Mouse (Mus musculus) intestine, postnatal 0 days (tissue): ENCODE measurements around the gene Stk35. TPM values are rescaled to one million over a fixed set of nuclear protein-coding genes. Genes with fewer than 3 reads are reported as not detected.
"Not testable (repeated sequence)": the region's sequence is repeated elsewhere in the genome, so short reads cannot be mapped to it uniquely, and the experiment has no call there.

Experiments used
- ATAC-seq: fragments of 200-750 bp; cut with Nextera tagmentation; 2 replicates; pipeline ENCODE4 v1.8.0; 2017; ENCODE audit warnings: mild to moderate bottlenecking, moderate TSS enrichment, moderate library complexity
- H3K27ac ChIP-seq: fragments of 300-500 bp; sonication (generic); 2 replicates; pipeline ENCODE4 v1.5.1; 2014; ENCODE audit warnings: mild to moderate bottlenecking, low read depth, low read length, moderate library complexity
- H3K27me3 ChIP-seq: fragments of 300-500 bp; sonication (generic); replicated peaks from 2 replicates; pipeline ENCODE4 v1.6.1; 2014; ENCODE audit warnings: low read length, mixed read lengths; ENCODE audit not compliant: control insufficient read depth, insufficient read depth
- H3K36me3 ChIP-seq: fragments of 300-500 bp; sonication (generic); 2 replicates; pipeline ENCODE4 v1.6.1; 2014; ENCODE audit warnings: mild to moderate bottlenecking, moderate library complexity; ENCODE audit not compliant: control insufficient read depth, insufficient read depth
- H3K4me1 ChIP-seq: fragments of 300-500 bp; sonication (generic); replicated peaks from 2 replicates; pipeline ENCODE4 v1.6.1; 2014; ENCODE audit warnings: antibody characterized with exemption, low read length, mixed read lengths; ENCODE audit not compliant: control insufficient read depth, insufficient read depth
- H3K4me2 ChIP-seq: fragments of 300-500 bp; sonication (generic); replicated peaks from 2 replicates; pipeline ENCODE4 v1.6.1; 2014; ENCODE audit warnings: low read depth, mild to moderate bottlenecking, moderate library complexity
- H3K4me3 ChIP-seq: fragments of 300-500 bp; sonication (generic); 2 replicates; pipeline ENCODE4 v1.5.1; 2014; ENCODE audit warnings: low read depth, low read length
- H3K9ac ChIP-seq: fragments of 300-500 bp; sonication (generic); 2 replicates; pipeline ENCODE4 v1.6.1; 2014; ENCODE audit warnings: mild to moderate bottlenecking, low read depth, low read length
- H3K9me3 ChIP-seq: fragments of 300-500 bp; sonication (generic); 2 replicates; pipeline ENCODE4 v1.6.1; 2016; ENCODE audit warnings: mixed run types; ENCODE audit not compliant: control insufficient read depth
- CTCF ChIP-seq: sonication (generic); IDR thresholded peaks from 2 replicates; pipeline ENCODE4 v1.5.1; 2016; ENCODE audit warnings: low read depth, mild to moderate bottlenecking, control low read depth, antibody characterized with exemption, moderate library complexity
- WGBS: fragments of 180-500 bp; shearing (Covaris S2); extraction: QIAGEN DNeasy Blood & Tissue Kit; methylation state at CpG from one replicate; pipeline ENCODE4 v1.1.7; 2014; 5-methylcytosine and 5-hydroxymethylcytosine counted together
- polyA plus RNA-seq: library from polyadenylated mRNA; unstranded; fragments of >200 nt; fragmentation: Nextera tagmentation; extraction: Ambion mirVana; gene quantifications from 2 replicates; pipeline ENCODE4 v1.2.1, GENCODE M21; 2015

The Stk35 gene
- polyA plus RNA-seq, 1 experiment from 2014 or later, result 5.0 TPM

GRCm38 (mm10) chr2:129838321-129838720 lies 38.0 kb downstream of the Stk35 start:
- Histone ChIP-seq H3K9ac (no peak overlapping the region), H3K9me3 (no peaks in the 10 kb centered on the region), H3K27ac (no peak overlapping the region), H3K36me3 (no peaks in the 10 kb centered on the region), H3K4me2 (no peak overlapping the region), H3K4me1 (no peaks in the 10 kb centered on the region), H3K27me3 (no peaks in the 10 kb centered on the region), H3K4me3 (no peak overlapping the region)
- 90% methylated on average over 1 of the region's 1 CpGs for WGBS
- ATAC-seq, result peak; percentile 60
- no peak for TF ChIP-seq CTCF

GRCm38 (mm10) chr2:129845826-129846225 lies 45.5 kb downstream of the Stk35 start:
- no peak for TF ChIP-seq CTCF
- H3K27ac ChIP-seq, result no peak overlapping the region
- H3K4me2 ChIP-seq, result no peak overlapping the region
- no peaks in the 10 kb centered on the region for H3K27me3 ChIP-seq
- ATAC-seq, result no peak
- WGBS, result 64% methylated on average over 3 of the region's 3 CpGs
- H3K9ac ChIP-seq, result no peak overlapping the region
- H3K4me1 ChIP-seq, result no peaks in the 10 kb centered on the region
- no peaks in the 10 kb centered on the region for H3K36me3 ChIP-seq
- no peaks in the 10 kb centered on the region for H3K9me3 ChIP-seq
- H3K4me3 ChIP-seq, result no peak overlapping the region

- no peak for ATAC-seq
- Histone ChIP-seq H3K4me3 (no peak overlapping the region), H3K9ac (no peak overlapping the region), H3K9me3 (no peaks in the 10 kb centered on the region), H3K36me3 (no peaks in the 10 kb centered on the region), H3K27ac (no peak overlapping the region), H3K4me2 (no peak overlapping the region), H3K4me1 (no peaks in the 10 kb centered on the region), H3K27me3 (no peaks in the 10 kb centered on the region)
- no peak for TF ChIP-seq CTCF
- 69% methylated on average over 2 of the region's 2 CpGs for WGBS
Measured at GRCm38 (mm10) chr2:129846501-129846900, 46.2 kb downstream of the Stk35 start.

GRCm38 (mm10) chr2:129849078-129849477 lies 48.8 kb downstream of the Stk35 start:
- not testable (repeated sequence) for H3K27me3 ChIP-seq, H3K4me2 ChIP-seq, H3K27ac ChIP-seq, H3K4me1 ChIP-seq, H3K9me3 ChIP-seq, H3K36me3 ChIP-seq, H3K9ac ChIP-seq, H3K4me3 ChIP-seq, ATAC-seq
- 80% methylated on average over 3 of the region's 3 CpGs for WGBS
- peak; percentile 60 for TF ChIP-seq CTCF

- Histone ChIP-seq H3K36me3 (no peaks in the 10 kb centered on the region), H3K9ac (no peak overlapping the region), H3K4me3 (no peak overlapping the region), H3K27ac (no peak overlapping the region), H3K4me1 (no peaks in the 10 kb centered on the region), H3K4me2 (no peak overlapping the region), H3K9me3 (no peaks in the 10 kb centered on the region), H3K27me3 (no peaks in the 10 kb centered on the region)
- TF ChIP-seq CTCF, result no peak
- 77% methylated on average over 4 of the region's 4 CpGs for WGBS
- no peak for ATAC-seq
Measured at GRCm38 (mm10) chr2:129851512-129851911, 51.2 kb downstream of the Stk35 start.

- H3K9ac ChIP-seq, result no peak overlapping the region
- H3K27me3 ChIP-seq, result no peaks in the 10 kb centered on the region
- WGBS, result 82% methylated on average over 5 of the region's 5 CpGs
- H3K36me3 ChIP-seq, result no peaks in the 10 kb centered on the region
- no peak overlapping the region for H3K27ac ChIP-seq
- H3K4me3 ChIP-seq, result no peak overlapping the region
- no peak for TF ChIP-seq CTCF
- no peak overlapping the region for H3K4me2 ChIP-seq
- no peaks in the 10 kb centered on the region for H3K4me1 ChIP-seq
- H3K9me3 ChIP-seq, result 0 out of 2 replicates have a peak, but pooled peaks cover 2% of the 10 kb centered on the region
- no peak for ATAC-seq
Measured at GRCm38 (mm10) chr2:129863256-129863655, 62.9 kb downstream of the Stk35 start.

- H3K4me3 ChIP-seq, result no peak overlapping the region
- 0 out of 2 replicates have a peak, but pooled peaks cover 2% of the 10 kb centered on the region for H3K9me3 ChIP-seq
- no peaks in the 10 kb centered on the region for H3K36me3 ChIP-seq
- H3K27me3 ChIP-seq, result no peaks in the 10 kb centered on the region
- H3K27ac ChIP-seq, result no peak overlapping the region
- WGBS, result 90% methylated on average over 3 of the region's 3 CpGs
- H3K4me1 ChIP-seq, result no peaks in the 10 kb centered on the region
- H3K9ac ChIP-seq, result no peak overlapping the region
- ATAC-seq, result no peak
- TF ChIP-seq CTCF, result no peak
- H3K4me2 ChIP-seq, result no peak overlapping the region
Measured at GRCm38 (mm10) chr2:129864958-129865357, 64.6 kb downstream of the Stk35 start.
